Mouse (Mus musculus): ENCODE measurements around the gene Rbp3.

Rbp3 gene

DNA sequence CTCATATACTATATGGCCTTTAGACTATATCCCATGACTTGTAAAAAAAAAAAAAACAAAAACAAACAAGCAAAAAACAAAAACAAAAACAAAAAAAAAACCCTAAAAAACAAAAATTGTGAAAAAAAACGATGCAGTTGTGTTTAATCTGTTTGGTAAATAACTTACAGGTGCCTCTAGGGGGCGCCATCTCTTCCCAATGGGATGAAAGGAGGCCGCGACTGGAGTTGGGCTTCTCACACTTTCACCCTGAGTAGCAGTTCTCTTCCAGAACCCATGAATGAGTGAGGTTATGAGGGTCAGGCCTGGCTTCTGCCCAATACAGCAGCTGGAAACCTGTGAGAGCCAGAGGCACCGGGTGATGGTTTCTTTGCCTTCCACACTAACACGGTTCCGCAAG lies 11.9 kb downstream of the Rbp3 start:
- no peak for ATAC-seq (ENCODE audit: insufficient number of reproducible peaks, low FRiP score, low TSS enrichment)

DNA sequence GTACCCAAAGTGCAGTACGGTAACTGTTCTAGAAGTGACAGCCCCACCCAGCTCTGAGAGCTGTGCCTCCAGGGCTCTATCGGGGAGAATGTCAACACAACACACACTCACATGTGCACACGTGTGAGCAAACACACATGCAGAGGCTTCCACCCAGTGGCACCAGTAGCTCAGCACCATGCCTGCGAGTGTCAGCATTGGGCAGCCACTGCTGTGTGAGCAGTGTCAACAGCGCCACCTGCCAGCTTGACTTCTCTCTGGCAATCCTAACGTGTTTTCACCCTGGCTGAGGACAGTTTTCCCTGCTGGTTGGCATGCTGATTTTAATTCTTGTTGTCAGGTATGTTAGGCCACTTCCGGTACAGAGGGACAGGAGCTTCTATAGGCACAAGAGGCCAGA lies 18.9 kb downstream of the Rbp3 start:
- ATAC-seq (ENCODE audit: insufficient number of reproducible peaks, low FRiP score, low TSS enrichment) = no peak

DNA sequence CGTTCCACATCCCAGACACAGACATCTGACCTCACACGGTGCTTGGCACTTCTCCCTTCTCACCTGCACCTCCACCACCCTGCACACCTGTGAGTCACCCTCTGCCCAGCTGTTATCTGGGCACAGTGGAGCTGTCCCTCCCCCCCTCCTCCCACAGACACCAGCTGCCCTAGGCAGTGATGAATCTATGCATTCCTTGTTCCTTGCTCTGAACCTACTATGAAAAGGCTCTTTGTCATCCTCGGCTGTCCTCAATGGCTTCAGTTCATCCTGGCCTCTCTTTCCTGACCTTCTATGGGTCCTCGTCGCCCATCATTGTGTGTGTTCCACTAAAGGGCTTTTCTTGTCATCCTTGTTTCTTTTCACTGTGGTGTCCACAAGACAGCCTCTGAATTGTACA lies 20.9 kb downstream of the Rbp3 start:
- ATAC-seq (ENCODE audit: insufficient number of reproducible peaks, low FRiP score, low TSS enrichment) = no peak

DNA sequence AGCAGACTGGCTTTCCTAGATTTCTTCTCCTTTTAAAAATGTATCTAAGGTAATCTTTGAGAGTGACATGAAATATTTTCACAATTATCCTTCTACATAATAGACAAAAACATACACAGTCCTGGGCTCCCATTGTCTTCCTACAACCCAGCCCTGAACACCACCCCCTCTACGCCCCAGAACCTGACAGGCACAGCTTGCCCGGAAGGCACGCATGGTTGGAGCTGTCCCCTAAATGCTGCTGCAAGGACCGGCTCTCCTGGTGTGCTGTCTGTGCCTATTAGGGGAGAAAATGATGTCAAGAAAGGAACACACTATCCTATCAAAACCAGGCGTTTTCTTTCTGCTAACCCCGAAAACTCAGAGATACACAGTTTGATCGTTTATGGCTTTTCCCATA lies 23.9 kb downstream of the Rbp3 start:
- no peak for ATAC-seq (ENCODE audit: insufficient number of reproducible peaks, low FRiP score, low TSS enrichment)

DNA sequence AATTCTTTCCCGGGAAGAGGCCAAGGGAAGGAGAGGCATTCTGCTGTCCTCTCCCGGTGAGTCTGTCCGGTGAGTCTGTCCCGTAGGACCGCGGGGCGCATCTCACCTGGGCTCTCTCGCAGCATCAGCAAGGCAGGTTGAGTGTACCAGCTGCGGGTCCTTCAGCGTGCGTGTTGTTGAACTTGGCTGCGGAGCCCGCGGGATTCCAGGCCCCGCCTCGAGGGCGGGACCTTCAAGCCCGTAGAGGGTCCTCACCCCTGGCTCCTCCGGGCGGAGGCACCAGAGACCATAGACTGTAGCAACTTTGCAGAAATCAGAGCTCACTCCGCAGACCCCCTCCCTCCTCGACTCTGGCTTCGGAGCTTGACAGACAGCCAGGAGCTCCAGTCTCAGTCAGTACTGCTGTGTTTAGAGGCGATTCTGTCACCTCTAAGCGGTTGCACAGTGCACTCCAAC lies 24.8 kb downstream of the Rbp3 start, which contains the start of gene Zfp488:
TSS of gene Zfp488 (minus strand) at position 161 of the 456 bp plus-strand sequence.
- peak; percentile 36; the same call in 1 of the 2 replicates for ATAC-seq (ENCODE audit: insufficient number of reproducible peaks, low FRiP score, low TSS enrichment)

DNA sequence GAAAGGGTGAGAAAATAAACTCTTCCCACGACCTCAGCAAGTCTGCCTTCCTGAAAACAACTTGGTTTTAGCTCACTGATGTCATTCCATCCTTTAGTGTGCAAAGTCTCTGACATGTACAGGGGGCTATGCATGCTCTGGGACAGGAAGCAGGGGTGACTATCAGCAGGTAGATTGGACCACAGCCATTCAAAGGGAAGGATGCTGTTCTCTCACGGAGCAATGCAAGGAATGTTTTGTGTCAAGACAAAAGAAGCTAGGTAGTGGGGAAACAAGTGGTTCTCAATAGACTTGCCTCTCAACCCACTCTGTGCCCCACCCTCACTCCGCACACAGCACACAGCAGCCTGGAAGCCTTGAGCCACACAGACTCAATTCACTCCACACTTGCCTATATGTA lies 35.4 kb downstream of the Rbp3 start:
- no peak for ATAC-seq (ENCODE audit: insufficient number of reproducible peaks, low FRiP score, low TSS enrichment)

DNA sequence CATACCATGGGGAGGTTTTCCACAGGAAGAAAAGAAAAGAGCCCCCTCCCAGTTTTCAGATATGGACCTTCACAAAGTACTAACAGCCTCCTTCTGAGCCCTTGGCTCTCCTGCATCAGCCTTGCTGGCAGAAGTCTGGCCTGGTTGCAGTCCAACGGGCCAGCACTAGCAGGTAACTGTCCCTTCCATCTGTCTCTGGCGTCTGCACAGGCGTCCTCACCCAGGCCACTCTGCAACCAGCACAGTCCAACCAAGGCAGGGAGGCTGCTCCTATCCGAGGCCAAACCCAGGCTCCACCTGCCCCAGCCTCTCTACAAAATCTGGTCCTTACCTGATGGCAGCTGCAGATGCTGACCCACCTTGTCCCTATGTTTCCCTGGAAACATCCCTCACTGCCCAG lies 38.2 kb downstream of the Rbp3 start:
- peak; percentile 88 for ATAC-seq (ENCODE audit: insufficient number of reproducible peaks, low FRiP score, low TSS enrichment)

DNA sequence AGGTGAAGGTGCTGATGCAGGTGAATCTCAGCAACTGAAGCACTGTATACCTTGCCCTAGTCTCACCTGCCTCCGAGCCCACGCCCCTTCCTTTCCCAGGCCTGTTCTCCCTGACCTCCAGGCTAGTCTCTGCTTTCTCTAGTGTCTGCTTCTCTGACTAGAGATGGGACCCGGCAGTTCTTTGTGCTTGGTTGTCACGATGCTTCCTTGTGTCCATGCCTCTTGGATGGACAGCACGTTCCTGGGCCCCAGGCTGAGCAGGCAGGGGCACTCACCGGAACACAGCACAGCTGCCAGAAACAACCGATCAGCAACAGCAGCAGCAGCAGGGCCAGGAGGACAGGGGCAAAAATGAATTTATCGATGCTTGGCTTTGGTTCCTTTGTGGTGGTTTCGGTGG lies 39.2 kb downstream of the Rbp3 start:
- ATAC-seq (ENCODE audit: insufficient number of reproducible peaks, low FRiP score, low TSS enrichment) = no peak

DNA sequence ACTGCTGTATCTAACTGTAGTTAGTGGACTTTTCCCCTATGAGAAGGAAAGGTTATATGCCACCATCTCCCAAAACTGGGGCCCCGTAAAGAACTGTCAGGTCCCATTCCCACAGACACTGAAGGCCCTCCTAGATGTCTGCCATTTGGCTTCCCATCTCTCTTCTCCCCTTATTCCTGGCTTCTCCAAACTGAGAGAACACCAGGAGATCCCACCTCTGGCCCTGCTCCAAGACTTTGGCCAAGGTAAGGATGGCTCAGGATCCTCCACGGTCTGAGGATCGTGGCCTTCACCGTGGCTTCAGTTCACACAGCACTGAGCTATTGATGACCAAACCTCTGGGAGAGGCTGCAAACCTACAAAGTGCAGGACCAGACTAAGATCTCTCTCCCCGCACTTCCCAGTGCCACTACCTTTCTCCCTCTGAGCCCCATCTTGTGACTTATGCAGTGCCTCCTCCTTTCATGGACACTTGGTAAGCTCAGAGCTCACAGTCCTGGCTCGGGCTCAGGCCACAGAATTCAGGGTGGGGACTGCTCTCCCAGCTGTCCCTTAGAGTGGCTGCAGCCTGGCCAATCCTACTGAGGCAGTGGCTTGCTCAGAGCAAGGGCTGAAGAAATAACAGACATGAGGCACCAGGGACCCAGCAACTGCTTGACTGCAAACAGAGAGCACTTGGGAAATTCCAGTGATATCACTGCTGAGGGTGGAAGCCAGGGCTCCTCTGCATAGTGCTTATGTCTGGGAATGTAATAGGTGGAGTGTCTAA lies 39.9 kb downstream of the Rbp3 start:
- no peak for ATAC-seq (ENCODE audit: insufficient number of reproducible peaks, low FRiP score, low TSS enrichment)

DNA sequence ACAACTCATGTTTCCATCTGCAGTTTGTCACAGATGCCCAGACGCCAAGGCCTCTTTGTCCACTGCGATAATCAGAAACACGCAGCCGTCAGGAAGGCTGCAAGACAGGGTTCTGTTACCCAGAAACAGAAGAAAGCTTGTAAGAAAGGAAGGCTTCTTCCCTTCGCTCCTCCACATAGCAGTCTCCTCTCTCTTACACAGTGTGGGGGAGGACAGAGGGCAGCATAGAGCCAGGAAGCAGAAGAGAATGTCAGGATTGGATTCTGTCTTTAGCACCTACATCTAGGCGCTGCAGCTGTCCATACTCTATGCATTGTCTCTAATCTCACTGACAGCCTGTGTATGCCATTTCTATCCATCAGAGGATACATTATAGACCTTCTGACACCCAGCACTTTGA lies 43.6 kb downstream of the Rbp3 start:
- no peak for ATAC-seq (ENCODE audit: insufficient number of reproducible peaks, low FRiP score, low TSS enrichment)

DNA sequence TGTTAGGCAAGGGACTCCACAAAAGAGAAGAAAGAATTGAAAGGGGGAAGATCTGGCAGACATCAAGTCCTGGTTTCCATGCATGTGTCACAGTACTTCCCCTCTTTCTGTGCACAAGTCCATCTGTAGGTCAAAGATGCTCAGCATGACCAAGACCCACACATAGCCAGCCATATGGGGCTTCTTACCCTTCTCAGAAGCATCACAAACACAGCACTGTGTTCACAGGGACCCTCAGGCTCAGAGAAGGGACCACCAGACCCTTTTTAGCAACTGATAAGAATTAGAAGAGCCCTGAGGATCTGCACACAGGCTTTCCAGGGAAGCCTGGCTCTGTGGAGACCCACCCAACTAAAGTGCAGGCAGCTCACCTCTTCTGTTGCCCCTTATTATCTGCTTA lies 46.3 kb downstream of the Rbp3 start:
- ATAC-seq (ENCODE audit: insufficient number of reproducible peaks, low FRiP score, low TSS enrichment) = no peak

DNA sequence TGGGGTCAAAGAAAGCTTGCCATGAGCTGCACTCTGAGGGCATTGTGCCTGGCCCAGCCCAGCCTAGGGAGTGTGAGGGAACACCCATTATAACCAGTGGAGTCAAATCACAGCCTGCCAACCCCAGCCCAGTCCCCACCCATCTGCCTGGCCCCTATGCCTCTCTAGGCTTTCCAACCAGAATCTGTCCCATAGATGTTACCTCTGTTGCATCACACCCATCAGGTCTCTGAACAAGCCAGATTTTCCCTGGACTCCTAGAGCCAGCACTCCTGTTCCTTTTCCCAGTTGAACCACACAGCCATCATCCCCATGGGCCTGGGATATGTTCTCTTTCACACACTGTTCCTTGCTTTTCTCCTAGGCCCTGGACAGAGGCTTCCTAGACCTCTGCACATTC lies 47.6 kb downstream of the Rbp3 start:
- ATAC-seq (ENCODE audit: insufficient number of reproducible peaks, low FRiP score, low TSS enrichment) = no peak

DNA sequence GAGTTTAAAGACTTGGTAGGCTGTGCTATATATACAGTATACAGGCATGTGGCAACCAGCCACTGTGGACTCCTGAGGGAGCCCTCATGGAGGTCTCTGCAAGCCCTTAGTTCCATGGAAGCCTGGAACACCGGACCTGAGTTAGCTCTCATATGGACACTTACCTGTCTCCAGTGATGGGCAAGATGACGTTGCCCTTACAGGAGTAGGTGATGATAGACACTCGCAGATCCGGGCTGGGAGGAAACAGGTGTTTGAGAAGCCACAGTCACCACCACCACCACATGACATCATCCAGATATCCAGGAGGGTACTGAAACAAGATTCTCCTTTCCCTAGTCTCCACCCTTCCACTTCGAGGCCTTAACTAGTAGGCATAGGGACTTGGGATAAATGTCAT lies 48.6 kb downstream of the Rbp3 start:
- no peak for ATAC-seq (ENCODE audit: insufficient number of reproducible peaks, low FRiP score, low TSS enrichment)
